Mouse (Mus musculus): ENCODE results near the gene Cort.

Gene Cort

GRCm38 (mm10) chr4:149131021-149131752 lies 4.6 kb upstream of the Cort start:
- TF ChIP-seq GATA4 (IDR thresholded peaks at IDR 0.05; ENCODE audit: insufficient replicate concordance, low read length) = no peak

GRCm38 (mm10) chr4:149128467-149128866 lies 1.9 kb upstream of the Cort start:
- TF ChIP-seq GATA4 (IDR thresholded peaks at IDR 0.05; ENCODE audit: insufficient replicate concordance, low read length) = no peak

GRCm38 (mm10) chr4:149126115-149126509 lies 451 bp downstream of the Cort start:
- TF ChIP-seq GATA4 (IDR thresholded peaks at IDR 0.05; ENCODE audit: insufficient replicate concordance, low read length) = no peak

- TF ChIP-seq GATA4 (IDR thresholded peaks at IDR 0.05; ENCODE audit: insufficient replicate concordance, low read length) = no peak
These were observed 1.0 kb downstream of the Cort start for GRCm38 (mm10) chr4:149125341-149126114.

GRCm38 (mm10) chr4:149123432-149123831 lies 3.1 kb downstream of the Cort start:
- no peak for TF ChIP-seq GATA4 (IDR thresholded peaks at IDR 0.05; ENCODE audit: insufficient replicate concordance, low read length)

- peak; percentile 79; the same call in 1 of the 2 replicates for TF ChIP-seq GATA4 (IDR thresholded peaks at IDR 0.05; ENCODE audit: insufficient replicate concordance, low read length)
These were observed 22.5 kb downstream of the Cort start, which contains the start of gene Dffa for GRCm38 (mm10) chr4:149103875-149104561. Dffa (plus strand) TSS chr4:149104146.

GRCm38 (mm10) chr4:149101456-149101855 lies 25.1 kb downstream of the Cort start:
- no peak for TF ChIP-seq GATA4 (IDR thresholded peaks at IDR 0.05; ENCODE audit: insufficient replicate concordance, low read length)

GRCm38 (mm10) chr4:149099369-149100017 lies 27.1 kb downstream of the Cort start, which contains the start of gene Pex14:
Pex14 (minus strand) TSS chr4:149099876.
- TF ChIP-seq GATA4 (IDR thresholded peaks at IDR 0.05; ENCODE audit: insufficient replicate concordance, low read length) = no peak

- no peak for TF ChIP-seq GATA4 (IDR thresholded peaks at IDR 0.05; ENCODE audit: insufficient replicate concordance, low read length)
These were observed 28.0 kb downstream of the Cort start for GRCm38 (mm10) chr4:149098571-149098970.

- no peak for TF ChIP-seq GATA4 (IDR thresholded peaks at IDR 0.05; ENCODE audit: insufficient replicate concordance, low read length)
These were observed 28.6 kb downstream of the Cort start for GRCm38 (mm10) chr4:149097956-149098355.

GRCm38 (mm10) chr4:149091364-149091763 lies 35.2 kb downstream of the Cort start:
- peak; percentile 18; the same call in 1 of the 2 replicates for TF ChIP-seq GATA4 (IDR thresholded peaks at IDR 0.05; ENCODE audit: insufficient replicate concordance, low read length)

GRCm38 (mm10) chr4:149085381-149085780 lies 41.2 kb downstream of the Cort start:
- no peak for TF ChIP-seq GATA4 (IDR thresholded peaks at IDR 0.05; ENCODE audit: insufficient replicate concordance, low read length)

- peak; percentile 25; the same call in 1 of the 2 replicates for TF ChIP-seq GATA4 (IDR thresholded peaks at IDR 0.05; ENCODE audit: insufficient replicate concordance, low read length)
These were observed 45.0 kb downstream of the Cort start for GRCm38 (mm10) chr4:149081528-149081927.

GRCm38 (mm10) chr4:149080111-149080510 lies 46.5 kb downstream of the Cort start:
- no peak for TF ChIP-seq GATA4 (IDR thresholded peaks at IDR 0.05; ENCODE audit: insufficient replicate concordance, low read length)

- no peak for TF ChIP-seq GATA4 (IDR thresholded peaks at IDR 0.05; ENCODE audit: insufficient replicate concordance, low read length)
These were observed 46.9 kb downstream of the Cort start for GRCm38 (mm10) chr4:149079629-149080028.
